Mouse (Mus musculus): ENCODE data around the gene Mrtfb.

DNA sequence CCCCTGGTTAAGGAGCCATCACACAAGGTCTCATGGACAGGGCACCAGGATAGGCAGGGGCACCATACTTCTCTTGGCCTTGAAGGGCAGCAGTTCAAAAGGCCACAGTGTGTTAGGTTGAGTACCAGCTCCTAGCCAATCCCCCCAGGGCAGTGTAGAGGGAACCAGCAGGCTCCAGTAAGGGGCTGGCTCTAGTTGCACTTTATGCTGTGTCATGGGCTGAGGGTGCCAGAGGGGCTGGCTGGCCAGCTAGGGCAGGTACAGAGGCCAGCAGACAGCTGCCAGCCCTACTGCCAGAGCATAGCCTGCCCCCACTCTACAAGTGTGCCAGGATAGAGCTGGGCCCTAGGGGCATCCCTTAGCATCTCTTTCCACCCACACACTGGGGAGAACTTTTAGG lies 199.3 kb downstream of the Mrtfb start:
- no peak for TF ChIP-seq POLR2A (IDR thresholded peaks at IDR 0.05; ENCODE audit: low read depth, low read length)
- TF ChIP-seq CTCF (IDR thresholded peaks at IDR 0.05; ENCODE audit: extremely low read depth, insufficient read length, insufficient replicate concordance, low read depth, low read length) = no peak

All from small intestine, adult 2 months (tissue).